Mouse (Mus musculus) common myeloid progenitor, adult 5-6 weeks (primary cell): ENCODE measurements around the gene 3110082I17Rik. TPM values are rescaled to one million over a fixed set of nuclear protein-coding genes. Genes with fewer than 3 reads are reported as not detected.
"Not testable (repeated sequence)": the region's sequence is repeated elsewhere in the genome, so short reads cannot be mapped to it uniquely, and the experiment has no call there.

ENCODE experiments used
- ATAC-seq: replicated peaks from 2 replicates; pipeline ENCODE4 v1.8.0; 2016; ENCODE audit warnings: low read depth, mild to moderate bottlenecking, moderate TSS enrichment, inconsistent platforms; ENCODE audit not compliant: poor library complexity, severe bottlenecking
- total RNA-seq: library from RNA; stranded (forward); fragments of 200-1000, 187-1606 nt; gene quantifications from 2 replicates; pipeline ENCODE4 v1.2.3, GENCODE M21; 2017

Gene 3110082I17Rik
- total RNA-seq, 1 experiment from 2014 or later = 55.0 TPM

- ATAC-seq = not testable (repeated sequence)
Measured at GRCm38 (mm10) chr5:139334394-139334793, 125.9 kb downstream of the 3110082I17Rik start.

- ATAC-seq = no peak
Measured at GRCm38 (mm10) chr5:139333301-139334013, 126.9 kb downstream of the 3110082I17Rik start.

GRCm38 (mm10) chr5:139332590-139333272 lies 127.6 kb downstream of the 3110082I17Rik start:
- no peak for ATAC-seq

GRCm38 (mm10) chr5:139331742-139332141 lies 128.6 kb downstream of the 3110082I17Rik start:
- ATAC-seq = peak; percentile 56

- ATAC-seq = no peak
Measured at GRCm38 (mm10) chr5:139330766-139331165, 129.6 kb downstream of the 3110082I17Rik start.

- peak; percentile 24 for ATAC-seq
Measured at GRCm38 (mm10) chr5:139327634-139328020, 132.7 kb downstream of the 3110082I17Rik start.

- no peak for ATAC-seq
Measured at GRCm38 (mm10) chr5:139326986-139327633, 133.2 kb downstream of the 3110082I17Rik start.

GRCm38 (mm10) chr5:139326111-139326696 lies 134.1 kb downstream of the 3110082I17Rik start:
- 0 out of 2 replicates have a peak, but pooled peaks have one; percentile 3 for ATAC-seq

GRCm38 (mm10) chr5:139325395-139325966 lies 134.8 kb downstream of the 3110082I17Rik start, which contains the start of gene Adap1:
Gene Adap1 (minus strand): TSS chr5:139325622.
- peak; percentile 43 for ATAC-seq

GRCm38 (mm10) chr5:139324691-139325394 lies 135.5 kb downstream of the 3110082I17Rik start:
- ATAC-seq = peak; percentile 37

GRCm38 (mm10) chr5:139324045-139324491 lies 136.3 kb downstream of the 3110082I17Rik start:
- ATAC-seq = peak; percentile 45

GRCm38 (mm10) chr5:139323260-139323924 lies 136.9 kb downstream of the 3110082I17Rik start:
- no peak for ATAC-seq

- ATAC-seq = no peak
Measured at GRCm38 (mm10) chr5:139321331-139321730, 139.0 kb downstream of the 3110082I17Rik start.

GRCm38 (mm10) chr5:139320424-139320823 lies 139.9 kb downstream of the 3110082I17Rik start:
- no peak for ATAC-seq

GRCm38 (mm10) chr5:139317751-139318504 lies 142.4 kb downstream of the 3110082I17Rik start:
- ATAC-seq = no peak

- no peak for ATAC-seq
Measured at GRCm38 (mm10) chr5:139316982-139317675, 143.2 kb downstream of the 3110082I17Rik start.

GRCm38 (mm10) chr5:139314941-139315642 lies 145.2 kb downstream of the 3110082I17Rik start:
- 0 out of 2 replicates have a peak, but pooled peaks have one; percentile 18 for ATAC-seq
